In the genomic region with DNA sequence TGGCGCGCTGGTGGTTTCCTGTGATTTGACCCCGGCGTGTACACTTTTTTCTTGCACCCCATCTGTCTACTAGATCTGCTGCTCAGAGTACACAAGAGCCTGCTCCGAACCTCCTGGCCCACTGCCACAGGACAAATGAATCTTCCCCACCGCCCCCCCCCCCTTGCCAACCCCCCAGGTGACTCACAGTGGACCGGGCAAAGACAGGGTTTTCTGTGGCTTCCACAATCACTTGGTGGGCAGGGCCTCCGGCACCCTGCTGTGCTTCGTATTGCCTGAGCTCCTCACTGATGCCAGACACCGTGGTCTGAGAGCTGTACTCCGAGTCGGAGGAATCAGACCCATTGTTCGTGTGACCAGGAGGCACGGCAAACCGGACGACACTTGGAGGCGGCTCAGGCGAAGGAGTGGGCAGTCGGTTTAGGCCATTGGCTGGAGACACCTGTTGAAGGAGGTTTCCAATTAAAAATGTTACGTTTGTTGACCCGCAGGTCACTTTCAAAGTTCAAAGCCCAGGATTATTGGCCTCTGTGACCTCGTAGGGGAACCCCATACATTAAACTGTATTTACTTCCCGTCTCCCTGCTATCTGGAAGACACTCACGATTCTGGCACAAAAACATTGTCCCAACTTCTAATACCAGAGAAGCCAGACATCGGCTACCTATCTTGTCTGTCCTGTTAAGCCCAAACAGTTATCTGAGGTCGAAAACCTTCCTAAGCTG, we compare ENCODE assay signal across 10 mouse cellular contexts. TPM values are rescaled to one million over a fixed set of nuclear protein-coding genes. Genes with fewer than 3 reads are reported as not detected.
DNase-seq lines count a peak whose midpoint lies in the region; ATAC-seq lines count a peak whose summit lies in the region.
"Had no signal": no experiment of that assay in that cellular context is flagged by ENCODE, and none has a peak within 500 bp of the region (broad histone marks: within the 10 kb centered on the region; RNA-seq: fewer than 3 reads in every experiment).

No protein-coding gene starts in this region.

- no peak overlapping the region for H3K4me3 ChIP-seq in forebrain, embryonic 12.5 days (replicated peaks)
- no peak overlapping the region for H3K4me3 ChIP-seq in forebrain, embryonic 15.5 days
- no peak overlapping the region for H3K4me3 ChIP-seq in midbrain, embryonic 13.5 days (replicated peaks)

- DNase-seq in ES-CJ7 (ENCODE audit: low read depth, low spot score) = peak; percentile 74
- peak; percentile 28 for DNase-seq in cerebellum, adult 8-10 months
- no peak for DNase-seq in urinary bladder, postnatal 25 days (ENCODE audit: low spot score)
- DNase-seq in right cerebral cortex, postnatal 36 days (ENCODE audit: low spot score in 2 of 2) = no peak
- DNase-seq in layer of hippocampus, postnatal 36 days = no peak
- DNase-seq: kidney, postnatal 14 days; liver had no signal

- 0 out of 2 replicates have a peak, but pooled peaks have one; percentile 24 for ATAC-seq in forebrain, embryonic 12.5 days (ENCODE audit: low FRiP score)
- no peak for ATAC-seq in forebrain, embryonic 15.5 days (replicated peaks)
- ATAC-seq in midbrain, embryonic 13.5 days = no peak

- peaks cover 78% of the 10 kb centered on the region for H3K36me3 ChIP-seq in forebrain, embryonic 12.5 days (replicated peaks)
- H3K36me3 ChIP-seq in forebrain, embryonic 15.5 days = peaks cover 32% of the 10 kb centered on the region
- peaks cover 82% of the 10 kb centered on the region for H3K36me3 ChIP-seq in midbrain, embryonic 13.5 days

- H3K4me2 ChIP-seq in forebrain, embryonic 12.5 days = no peak overlapping the region
- H3K4me2 ChIP-seq in forebrain, embryonic 15.5 days (replicated peaks) = no peak overlapping the region
- H3K4me2 ChIP-seq in midbrain, embryonic 13.5 days (replicated peaks) = no peak overlapping the region

- no peaks in the 10 kb centered on the region for H3K27me3 ChIP-seq in forebrain, embryonic 12.5 days
- H3K27me3 ChIP-seq in forebrain, embryonic 15.5 days = no peaks in the 10 kb centered on the region
- 0 out of 2 replicates have a peak, but pooled peaks cover 4% of the 10 kb centered on the region for H3K27me3 ChIP-seq in midbrain, embryonic 13.5 days

- 34% methylated on average over 26 of the region's 26 CpGs for WGBS in forebrain, embryonic 12.5 days
- 38% methylated on average over 26 of the region's 26 CpGs for WGBS in forebrain, embryonic 15.5 days
- WGBS in midbrain, embryonic 13.5 days = 39% methylated on average over 26 of the region's 26 CpGs

- peak overlapping the region; percentile 80 for H3K27ac ChIP-seq in forebrain, embryonic 12.5 days
- H3K27ac ChIP-seq in forebrain, embryonic 15.5 days (replicated peaks) = no peak overlapping the region
- H3K27ac ChIP-seq in midbrain, embryonic 13.5 days = peak overlapping the region; percentile 36

- no peaks in the 10 kb centered on the region for H3K9me3 ChIP-seq in forebrain, embryonic 12.5 days
- no peaks in the 10 kb centered on the region for H3K9me3 ChIP-seq in forebrain, embryonic 15.5 days
- H3K9me3 ChIP-seq in midbrain, embryonic 13.5 days = no peaks in the 10 kb centered on the region

- no peak overlapping the region for H3K9ac ChIP-seq in forebrain, embryonic 12.5 days
- no peak overlapping the region for H3K9ac ChIP-seq in forebrain, embryonic 15.5 days (replicated peaks)
- H3K9ac ChIP-seq in midbrain, embryonic 13.5 days (replicated peaks) = no peak overlapping the region

- peaks cover 45% of the 10 kb centered on the region for H3K4me1 ChIP-seq in forebrain, embryonic 12.5 days
- H3K4me1 ChIP-seq in forebrain, embryonic 15.5 days = peaks cover 25% of the 10 kb centered on the region
- peaks cover 42% of the 10 kb centered on the region for H3K4me1 ChIP-seq in midbrain, embryonic 13.5 days (replicated peaks)

RNA-seq across cellular contexts. Expression of gene Fancc, which starts 16.5 kb away (rescaled TPM):
- polyA plus RNA-seq in forebrain, embryonic 12.5 days (2016; fragmentation: Nextera tagmentation; extraction: Ambion mirVana) = 21.0 and 23.0 TPM in 2 replicates
- 13.2 and 14.5 TPM in 2 replicates for polyA plus RNA-seq in forebrain, embryonic 15.5 days (2015; fragmentation: Nextera tagmentation; extraction: Ambion mirVana)
- polyA plus RNA-seq in midbrain, embryonic 13.5 days (2015; fragmentation: Nextera tagmentation; extraction: Ambion mirVana) = 17.6 and 19.7 TPM in 2 replicates
- total RNA-seq in layer of hippocampus, postnatal 36 days (2021) = 1 to 10 TPM; 5.8 to 5.9 TPM

RNA-seq across cellular contexts. Expression of gene Ptch1, which starts 59.9 kb away (rescaled TPM):
- polyA plus RNA-seq in forebrain, embryonic 12.5 days (2016; fragmentation: Nextera tagmentation; extraction: Ambion mirVana) = 24.0 and 24.4 TPM in 2 replicates
- 9.0 and 10.2 TPM in 2 replicates for polyA plus RNA-seq in forebrain, embryonic 15.5 days (2015; fragmentation: Nextera tagmentation; extraction: Ambion mirVana)
- polyA plus RNA-seq in midbrain, embryonic 13.5 days (2015; fragmentation: Nextera tagmentation; extraction: Ambion mirVana) = 16.0 and 17.8 TPM in 2 replicates
- 10 to 100 TPM; 41.0 to 49.1 TPM for total RNA-seq in layer of hippocampus, postnatal 36 days (2021)

Comparison
In these comparisons a context has a peak if more than half of its experiments do, and no peak if none do; other contexts are left out.
1. DNase-seq: peak in ES-CJ7 (single experiment) and cerebellum, adult 8-10 months (single experiment); none in urinary bladder, postnatal 25 days (single experiment), right cerebral cortex, postnatal 36 days (0 of 2) and layer of hippocampus, postnatal 36 days (0 of 2).